Mouse (Mus musculus): Measurements from ENCODE around the gene Socs2. TPM values are rescaled to one million over a fixed set of nuclear protein-coding genes. Genes with fewer than 3 reads are reported as not detected.
"Not testable (repeated sequence)": the region's sequence is repeated elsewhere in the genome, so short reads cannot be mapped to it uniquely, and the experiment has no call there.

Socs2 gene
- polyA plus RNA-seq, 1 experiment from 2014 or later, result 61.3 TPM

GRCm38 (mm10) chr10:95389805-95390204, 27.2 kb downstream of the Socs2 start:
- H3K4me3 ChIP-seq (replicated peaks); H3K9me3 ChIP-seq; H3K36me3 ChIP-seq; H3K9ac ChIP-seq (replicated peaks); H3K27me3 ChIP-seq; ATAC-seq (ENCODE audit: insufficient number of reproducible peaks, insufficient read depth, low FRiP score, low TSS enrichment, low read depth); H3K4me2 ChIP-seq; H3K27ac ChIP-seq: not testable (repeated sequence)
- 93% methylated on average over 5 of the region's 5 CpGs for WGBS
- H3K4me1 ChIP-seq (replicated peaks), result peaks cover 10% of the 10 kb centered on the region

DNA sequence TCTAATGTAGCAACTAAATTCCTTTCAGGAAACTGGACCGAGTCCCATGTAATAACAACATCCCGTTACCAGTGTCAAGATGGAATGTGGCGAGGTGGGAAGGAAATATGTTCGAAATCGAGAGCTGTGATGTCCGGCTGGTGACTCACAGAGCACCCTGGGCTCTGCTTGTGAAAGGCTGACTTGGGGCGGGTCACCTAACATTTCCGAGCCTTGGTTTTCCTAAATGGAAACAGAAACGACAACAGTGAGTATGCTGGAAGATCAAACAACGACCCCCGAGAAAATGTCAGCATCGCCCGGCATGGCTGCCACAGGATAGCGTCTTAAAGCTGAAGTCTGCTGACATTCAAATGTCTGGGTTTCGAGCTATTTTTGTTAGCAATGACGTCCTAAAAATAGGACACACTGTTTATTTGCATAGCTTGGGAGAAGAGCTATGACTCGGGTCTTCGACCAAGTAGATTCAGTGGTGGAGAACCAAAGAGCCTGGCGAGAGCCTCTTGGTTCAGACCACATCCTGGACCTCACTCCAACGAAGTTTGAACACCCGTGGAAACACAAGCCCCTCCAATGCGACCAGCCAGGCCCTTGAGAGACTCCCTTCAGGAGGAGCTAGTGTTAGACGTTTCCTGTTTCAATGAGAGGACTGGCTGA, 28.0 kb downstream of the Socs2 start:
- H3K27ac ChIP-seq, result no peak overlapping the region; the same call in 1 of the 2 replicates
- H3K4me3 ChIP-seq (replicated peaks), result no peak overlapping the region
- H3K4me1 ChIP-seq (replicated peaks), result peaks cover 8% of the 10 kb centered on the region; the same call in 1 of the 2 replicates
- no peaks in the 10 kb centered on the region for H3K9me3 ChIP-seq
- H3K4me2 ChIP-seq, result no peak overlapping the region
- WGBS, result 70% methylated on average over 23 of the region's 23 CpGs
- no peak overlapping the region for H3K9ac ChIP-seq (replicated peaks)
- no peaks in the 10 kb centered on the region for H3K36me3 ChIP-seq
- ATAC-seq (ENCODE audit: insufficient number of reproducible peaks, insufficient read depth, low FRiP score, low TSS enrichment, low read depth), result no peak
- peaks cover 3% of the 10 kb centered on the region; the same call in 1 of the 2 replicates for H3K27me3 ChIP-seq

- Histone ChIP-seq H3K4me2 (no peak overlapping the region), H3K4me3 (replicated peaks) (no peak overlapping the region), H3K9ac (replicated peaks) (no peak overlapping the region), H3K27ac (no peak overlapping the region), H3K9me3 (no peaks in the 10 kb centered on the region), H3K4me1 (replicated peaks) (0 out of 2 replicates have a peak, but pooled peaks cover 4% of the 10 kb centered on the region), H3K36me3 (no peaks in the 10 kb centered on the region), H3K27me3 (no peaks in the 10 kb centered on the region; the same call in 1 of the 2 replicates)
- 90% methylated on average over 6 of the region's 6 CpGs for WGBS
- no peak for ATAC-seq (ENCODE audit: insufficient number of reproducible peaks, insufficient read depth, low FRiP score, low TSS enrichment, low read depth)
Observed at GRCm38 (mm10) chr10:95386527-95386926, 30.5 kb downstream of the Socs2 start.

DNA sequence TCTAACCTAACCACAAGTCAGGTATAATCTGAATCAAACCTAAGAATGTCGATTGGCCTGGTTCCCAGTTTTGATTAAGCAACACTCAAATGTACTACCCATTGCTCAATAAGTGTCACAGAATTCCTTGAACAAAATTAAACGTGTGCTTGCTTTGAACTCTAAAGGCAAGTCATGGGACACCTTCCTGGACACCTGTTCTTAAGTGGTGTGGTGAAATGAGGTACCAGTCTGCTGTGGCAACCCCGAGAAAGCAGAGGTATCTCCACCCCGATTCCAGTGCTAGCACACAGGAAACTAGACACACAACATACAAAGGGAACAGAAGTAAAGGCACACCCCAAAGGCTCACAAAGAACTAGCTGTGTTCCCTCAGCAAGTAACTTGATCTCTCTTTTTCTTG, 31.2 kb downstream of the Socs2 start:
- no peaks in the 10 kb centered on the region; the same call in 1 of the 2 replicates for H3K27me3 ChIP-seq
- WGBS, result 76% methylated on average over 4 of the region's 4 CpGs
- H3K4me2 ChIP-seq, result no peak overlapping the region
- ATAC-seq (ENCODE audit: insufficient number of reproducible peaks, insufficient read depth, low FRiP score, low TSS enrichment, low read depth), result no peak
- H3K4me3 ChIP-seq (replicated peaks), result no peak overlapping the region
- H3K4me1 ChIP-seq (replicated peaks), result 0 out of 2 replicates have a peak, but pooled peaks cover 4% of the 10 kb centered on the region
- H3K9me3 ChIP-seq, result no peaks in the 10 kb centered on the region
- H3K27ac ChIP-seq, result no peak overlapping the region
- H3K36me3 ChIP-seq, result no peaks in the 10 kb centered on the region
- no peak overlapping the region for H3K9ac ChIP-seq (replicated peaks)

DNA sequence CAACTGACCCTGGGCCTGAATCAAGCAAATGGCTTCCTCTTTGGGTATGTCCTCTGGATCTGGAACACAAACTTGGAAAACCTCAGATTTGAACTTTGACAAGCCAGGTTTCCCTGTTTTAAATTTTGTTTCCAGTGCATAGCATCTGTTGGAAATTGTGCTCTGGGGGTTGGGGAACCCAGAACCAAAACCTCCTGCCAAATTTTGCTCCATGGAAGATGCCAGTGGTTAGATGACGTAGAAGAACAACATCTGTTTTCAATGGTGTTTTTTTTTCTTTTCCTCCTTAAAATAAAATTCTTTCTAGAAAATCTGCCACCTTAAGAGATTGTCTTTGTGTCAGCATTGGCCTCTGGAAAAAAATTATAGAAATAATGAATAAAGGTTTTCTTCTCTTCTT, 31.9 kb downstream of the Socs2 start:
- Histone ChIP-seq H3K9ac (replicated peaks) (no peak overlapping the region), H3K27ac (no peak overlapping the region), H3K4me2 (no peak overlapping the region), H3K4me3 (replicated peaks) (no peak overlapping the region), H3K27me3 (no peaks in the 10 kb centered on the region; the same call in 1 of the 2 replicates), H3K4me1 (replicated peaks) (0 out of 2 replicates have a peak, but pooled peaks cover 4% of the 10 kb centered on the region), H3K36me3 (no peaks in the 10 kb centered on the region), H3K9me3 (peaks cover 5% of the 10 kb centered on the region; the same call in 1 of the 2 replicates)
- 55% methylated on average over 1 of the region's 1 CpGs for WGBS
- ATAC-seq (ENCODE audit: insufficient number of reproducible peaks, insufficient read depth, low FRiP score, low TSS enrichment, low read depth), result no peak

DNA sequence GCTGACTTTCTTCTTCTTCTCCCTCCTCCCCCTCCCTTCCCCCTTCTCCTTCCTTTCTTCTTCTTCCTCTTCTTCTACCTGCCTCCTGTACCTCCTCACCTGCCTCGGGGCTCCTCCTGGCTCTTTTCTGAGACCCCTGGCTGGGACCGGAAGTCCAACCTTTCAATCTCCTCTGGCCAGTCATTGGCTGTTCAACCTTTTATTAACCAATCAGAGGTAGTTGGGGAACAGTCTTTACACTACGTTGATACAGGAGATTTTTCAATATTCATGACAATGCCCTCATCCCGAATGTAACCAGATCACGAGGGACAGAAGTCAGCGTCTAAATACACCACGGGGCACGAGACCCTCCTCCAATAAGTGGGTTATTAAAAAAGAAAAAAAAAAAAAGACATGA, 32.5 kb downstream of the Socs2 start:
- no peaks in the 10 kb centered on the region for H3K36me3 ChIP-seq
- no peak for ATAC-seq (ENCODE audit: insufficient number of reproducible peaks, insufficient read depth, low FRiP score, low TSS enrichment, low read depth)
- H3K27ac ChIP-seq, result no peak overlapping the region
- no peak overlapping the region for H3K9ac ChIP-seq (replicated peaks)
- H3K4me3 ChIP-seq (replicated peaks), result no peak overlapping the region
- H3K4me1 ChIP-seq (replicated peaks), result 0 out of 2 replicates have a peak, but pooled peaks cover 4% of the 10 kb centered on the region
- no peaks in the 10 kb centered on the region; the same call in 1 of the 2 replicates for H3K27me3 ChIP-seq
- 79% methylated on average over 8 of the region's 8 CpGs for WGBS
- H3K4me2 ChIP-seq, result no peak overlapping the region
- peaks cover 10% of the 10 kb centered on the region; the same call in 1 of the 2 replicates for H3K9me3 ChIP-seq

DNA sequence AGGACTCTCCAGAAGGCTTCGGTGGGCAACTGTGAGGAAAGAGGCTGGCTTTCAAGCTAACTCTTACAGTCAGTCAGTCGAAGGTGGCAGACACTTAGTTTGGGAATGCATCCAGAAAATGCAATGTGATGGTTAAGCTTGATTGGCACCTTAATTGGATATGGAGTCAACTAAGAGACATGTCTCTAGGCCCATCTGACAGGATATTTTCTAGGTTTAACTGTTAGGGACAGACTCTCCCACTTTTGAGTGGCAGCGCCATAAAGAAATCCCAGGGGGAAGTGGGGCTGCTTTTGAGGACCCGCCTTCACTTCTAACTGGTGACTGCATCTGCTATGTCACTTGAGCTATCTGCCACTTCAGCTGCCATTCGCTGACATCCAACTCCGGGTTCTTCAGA, 43.6 kb downstream of the Socs2 start:
- H3K4me2 ChIP-seq, result no peak overlapping the region
- WGBS, result 91% methylated on average over 6 of the region's 6 CpGs
- no peaks in the 10 kb centered on the region for H3K4me1 ChIP-seq (replicated peaks)
- H3K27ac ChIP-seq, result no peak overlapping the region
- no peak overlapping the region for H3K9ac ChIP-seq (replicated peaks)
- H3K9me3 ChIP-seq, result no peaks in the 10 kb centered on the region
- H3K4me3 ChIP-seq (replicated peaks), result no peak overlapping the region
- no peaks in the 10 kb centered on the region for H3K27me3 ChIP-seq
- no peak for ATAC-seq (ENCODE audit: insufficient number of reproducible peaks, insufficient read depth, low FRiP score, low TSS enrichment, low read depth)
- H3K36me3 ChIP-seq, result no peaks in the 10 kb centered on the region

- no peaks in the 10 kb centered on the region for H3K9me3 ChIP-seq
- no peak overlapping the region for H3K9ac ChIP-seq (replicated peaks)
- ATAC-seq (ENCODE audit: insufficient number of reproducible peaks, insufficient read depth, low FRiP score, low TSS enrichment, low read depth), result no peak
- 79% methylated on average over 3 of the region's 3 CpGs for WGBS
- H3K27ac ChIP-seq, result no peak overlapping the region
- H3K36me3 ChIP-seq, result no peaks in the 10 kb centered on the region
- H3K27me3 ChIP-seq, result no peaks in the 10 kb centered on the region
- no peak overlapping the region for H3K4me2 ChIP-seq
- H3K4me1 ChIP-seq (replicated peaks), result no peaks in the 10 kb centered on the region
- H3K4me3 ChIP-seq (replicated peaks), result no peak overlapping the region
Observed at GRCm38 (mm10) chr10:95371942-95372341, 45.0 kb downstream of the Socs2 start.

- no peak for ATAC-seq (ENCODE audit: insufficient number of reproducible peaks, insufficient read depth, low FRiP score, low TSS enrichment, low read depth)
- Histone ChIP-seq H3K9me3 (peaks cover 3% of the 10 kb centered on the region; the same call in 1 of the 2 replicates), H3K27me3 (no peaks in the 10 kb centered on the region), H3K9ac (replicated peaks) (no peak overlapping the region), H3K27ac (no peak overlapping the region), H3K4me1 (replicated peaks) (no peaks in the 10 kb centered on the region), H3K4me3 (replicated peaks) (no peak overlapping the region), H3K36me3 (no peaks in the 10 kb centered on the region), H3K4me2 (no peak overlapping the region)
Observed at GRCm38 (mm10) chr10:95369190-95369589, 47.8 kb downstream of the Socs2 start.

- Histone ChIP-seq H3K4me1 (replicated peaks) (no peaks in the 10 kb centered on the region), H3K27ac (no peak overlapping the region)
- WGBS, result 89% methylated on average over 14 of the region's 14 CpGs
Observed at GRCm38 (mm10) chr10:95368151-95368550, 48.8 kb downstream of the Socs2 start.

DNA sequence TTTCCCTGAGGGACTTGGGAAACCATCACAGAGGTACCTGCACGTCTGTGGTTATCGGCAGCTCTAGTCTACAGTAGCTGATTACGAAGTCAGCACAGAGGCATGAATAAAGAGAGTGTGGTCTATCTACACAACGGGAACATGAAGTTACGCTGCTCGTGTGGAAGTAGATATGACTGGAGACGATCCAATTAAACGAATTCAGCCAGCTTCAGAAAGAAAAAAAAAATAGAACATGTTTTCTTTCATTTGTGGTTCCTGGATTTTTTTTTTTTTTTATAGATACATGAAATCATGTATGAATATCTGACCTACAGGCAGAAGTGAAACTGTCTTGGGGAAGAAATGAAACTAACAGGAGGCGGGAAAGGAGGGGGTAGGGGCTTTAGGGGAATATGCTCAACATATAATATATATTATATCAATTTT, 49.3 kb downstream of the Socs2 start:
- WGBS, result 89% methylated on average over 9 of the region's 9 CpGs
- Histone ChIP-seq H3K4me3 (replicated peaks) (no peak overlapping the region), H3K9me3 (peaks cover 3% of the 10 kb centered on the region; the same call in 1 of the 2 replicates), H3K9ac (replicated peaks) (no peak overlapping the region), H3K4me1 (replicated peaks) (no peaks in the 10 kb centered on the region), H3K27me3 (no peaks in the 10 kb centered on the region), H3K4me2 (no peak overlapping the region), H3K27ac (no peak overlapping the region), H3K36me3 (no peaks in the 10 kb centered on the region)
- no peak for ATAC-seq (ENCODE audit: insufficient number of reproducible peaks, insufficient read depth, low FRiP score, low TSS enrichment, low read depth)

More at GRCm38 (mm10) chr10:95368151-95368550, 48.8 kb downstream of the Socs2 start:
- Histone ChIP-seq H3K27me3 (no peaks in the 10 kb centered on the region), H3K4me3 (replicated peaks) (no peak overlapping the region), H3K36me3 (no peaks in the 10 kb centered on the region), H3K4me2 (no peak overlapping the region), H3K9me3 (peaks cover 3% of the 10 kb centered on the region; the same call in 1 of the 2 replicates), H3K9ac (replicated peaks) (no peak overlapping the region)
- ATAC-seq (ENCODE audit: insufficient number of reproducible peaks, insufficient read depth, low FRiP score, low TSS enrichment, low read depth), result no peak

GRCm38 (mm10) chr10:95367241-95367640, 49.7 kb downstream of the Socs2 start:
- Histone ChIP-seq H3K9ac (replicated peaks) (no peak overlapping the region), H3K27ac (no peak overlapping the region), H3K27me3 (no peaks in the 10 kb centered on the region), H3K4me3 (replicated peaks) (no peak overlapping the region), H3K4me1 (replicated peaks) (no peaks in the 10 kb centered on the region), H3K36me3 (no peaks in the 10 kb centered on the region), H3K4me2 (no peak overlapping the region), H3K9me3 (peaks cover 3% of the 10 kb centered on the region; the same call in 1 of the 2 replicates)
- WGBS, result 78% methylated on average over 7 of the region's 7 CpGs
- ATAC-seq (ENCODE audit: insufficient number of reproducible peaks, insufficient read depth, low FRiP score, low TSS enrichment, low read depth), result no peak
